Mouse (Mus musculus): Measurements from ENCODE around the gene Cep350.

Cep350 gene

GRCm38 (mm10) chr1:155827703-155828295 is 145.3 kb downstream of the Cep350 start:
- CTCF ChIA-PET, result interaction anchor here in 1 of 4 experiments (0.5 kb wide), 1 partner anchor 9 kb away, joined by 3 read pairs; no protein-coding TSS in a partner anchor
- POLR2A ChIA-PET, result interaction anchor here in 3 of 4 experiments (1.2 to 1.6 kb wide), 4 partner anchors 15 to 145 kb away, joined by 3 to 4 read pairs (median 4); partner anchors contain the start of gene Qsox1 (in 3 of the 3)

- CTCF ChIA-PET, result interaction anchor here in 1 of 4 experiments (0.6 kb wide), 1 partner anchor 42 kb away, joined by 3 read pairs; no protein-coding TSS in a partner anchor
- POLR2A ChIA-PET, result interaction anchor here in 3 of 4 experiments (1.2 to 1.6 kb wide), 4 partner anchors 14 to 146 kb away, joined by 3 to 4 read pairs (median 4); partner anchors contain the start of gene Qsox1 (in 3 of the 3)
Observed at GRCm38 (mm10) chr1:155826803-155827395, 146.2 kb downstream of the Cep350 start.

GRCm38 (mm10) chr1:155825940-155826716 is 146.9 kb downstream of the Cep350 start:
- POLR2A ChIA-PET, result no interaction called here
- CTCF ChIA-PET, result no interaction called here

- CTCF ChIA-PET, result no interaction called here
- POLR2A ChIA-PET, result no interaction called here
Observed at GRCm38 (mm10) chr1:155820646-155821045, 152.4 kb downstream of the Cep350 start.

- CTCF ChIA-PET, result interaction anchor here in 1 of 4 experiments (0.7 kb wide), 1 partner anchor 122 kb away, joined by 5 read pairs; no protein-coding TSS in a partner anchor
- POLR2A ChIA-PET, result interaction anchor here in 1 of 4 experiments (0.6 kb wide), 1 partner anchor 23 kb away, joined by 4 read pairs; no protein-coding TSS in a partner anchor
Observed at GRCm38 (mm10) chr1:155816167-155816566, 156.9 kb downstream of the Cep350 start.

- POLR2A ChIA-PET, result interaction anchor here (0.6 to 2.4 kb wide), 50 partner anchors 9 to 1026 kb away, joined by 3 to 13 read pairs (median 3); partner anchors contain the start of genes Tor1aip1 (in 3 of the 4), Tor1aip2 (in 3 of the 4), Cep350 (in 2 of the 4) and Abl2 (in 1 of the 4)
- CTCF ChIA-PET, result interaction anchor here in 1 of 4 experiments (0.5 kb wide), 1 partner anchor 1125 kb away, joined by 6 read pairs; no protein-coding TSS in a partner anchor
Observed at GRCm38 (mm10) chr1:155812581-155813499, 160.2 kb downstream of the Cep350 start, which contains the start of gene Qsox1. Gene Qsox1 (minus strand): TSS chr1:155812889.

- POLR2A ChIA-PET, result interaction anchor here in 3 of 4 experiments (0.6 to 2.4 kb wide), 30 partner anchors 9 to 662 kb away, joined by 3 to 13 read pairs (median 4); partner anchors contain the start of genes Tor1aip1 (in 3 of the 3), Tor1aip2 (in 3 of the 3), Acbd6 (in 1 of the 3) and Cep350 (in 1 of the 3)
- CTCF ChIA-PET, result interaction anchor here in 1 of 4 experiments (0.5 kb wide), 1 partner anchor 1126 kb away, joined by 6 read pairs; no protein-coding TSS in a partner anchor
Observed at GRCm38 (mm10) chr1:155811995-155812580, 161.0 kb downstream of the Cep350 start.

GRCm38 (mm10) chr1:155810616-155811015 is 162.4 kb downstream of the Cep350 start:
- POLR2A ChIA-PET, result interaction anchor here in 3 of 4 experiments (0.7 to 1.5 kb wide), 4 partner anchors 14 to 1010 kb away, joined by 3 to 10 read pairs (median 3); partner anchors contain the start of genes Cep350 (in 1 of the 3), Tor1aip1 (in 1 of the 3) and Tor1aip2 (in 1 of the 3)

GRCm38 (mm10) chr1:155809706-155810442 is 163.2 kb downstream of the Cep350 start:
- POLR2A ChIA-PET, result interaction anchor here in 3 of 4 experiments (0.5 to 1.5 kb wide), 5 partner anchors 13 to 1557 kb away, joined by 3 to 10 read pairs (median 3); partner anchors contain the start of genes Cep350 (in 1 of the 3), Tor1aip1 (in 1 of the 3) and Tor1aip2 (in 1 of the 3)
- CTCF ChIA-PET, result no interaction called here

More at GRCm38 (mm10) chr1:155810616-155811015, 162.4 kb downstream of the Cep350 start:
- CTCF ChIA-PET, result interaction anchor here in 1 of 4 experiments (0.6 kb wide), 1 partner anchor 462 kb away, joined by 3 read pairs; no protein-coding TSS in a partner anchor

- POLR2A ChIA-PET, result interaction anchor here in 1 of 4 experiments (0.7 to 1.2 kb wide), 2 partner anchors 8 to 103 kb away, joined by 3 read pairs; no protein-coding TSS in a partner anchor
- CTCF ChIA-PET, result no interaction called here
Observed at GRCm38 (mm10) chr1:155808261-155808660, 164.8 kb downstream of the Cep350 start.

GRCm38 (mm10) chr1:155805607-155806006 is 167.4 kb downstream of the Cep350 start:
- ChIA-PET POLR2A (interaction anchor here in 1 of 4 experiments (0.7 kb wide), 1 partner anchor 531 kb away, joined by 5 read pairs; no protein-coding TSS in a partner anchor), CTCF (no interaction called here)

- ChIA-PET CTCF (no interaction called here), POLR2A (interaction anchor here in 1 of 4 experiments (0.5 kb wide), 1 partner anchor 229 kb away, joined by 3 read pairs; no protein-coding TSS in a partner anchor)
Observed at GRCm38 (mm10) chr1:155801014-155801991, 171.8 kb downstream of the Cep350 start.

GRCm38 (mm10) chr1:155798000-155798399 is 175.1 kb downstream of the Cep350 start:
- CTCF ChIA-PET, result no interaction called here
- POLR2A ChIA-PET, result interaction anchor here in 2 of 4 experiments (1.7 to 2.7 kb wide), 3 partner anchors 15 to 175 kb away, joined by 4 to 11 read pairs (median 8); partner anchors contain the start of genes Qsox1 (in 2 of the 2) and Cep350 (in 1 of the 2)

GRCm38 (mm10) chr1:155797425-155797824 is 175.6 kb downstream of the Cep350 start:
- CTCF ChIA-PET, result no interaction called here
- POLR2A ChIA-PET, result interaction anchor here in 2 of 4 experiments (1.0 to 2.7 kb wide), 5 partner anchors 10 to 176 kb away, joined by 3 to 8 read pairs (median 4); partner anchors contain the start of genes Qsox1 (in 2 of the 2) and Cep350 (in 1 of the 2)

All from embryonic stem cell, embryonic (primary cell).